Mouse (Mus musculus): Measurements from ENCODE around the gene Notch4.
"Not testable (repeated sequence)": the region's sequence is repeated elsewhere in the genome, so short reads cannot be mapped to it uniquely, and the experiment has no call there.

Gene Notch4

DNA sequence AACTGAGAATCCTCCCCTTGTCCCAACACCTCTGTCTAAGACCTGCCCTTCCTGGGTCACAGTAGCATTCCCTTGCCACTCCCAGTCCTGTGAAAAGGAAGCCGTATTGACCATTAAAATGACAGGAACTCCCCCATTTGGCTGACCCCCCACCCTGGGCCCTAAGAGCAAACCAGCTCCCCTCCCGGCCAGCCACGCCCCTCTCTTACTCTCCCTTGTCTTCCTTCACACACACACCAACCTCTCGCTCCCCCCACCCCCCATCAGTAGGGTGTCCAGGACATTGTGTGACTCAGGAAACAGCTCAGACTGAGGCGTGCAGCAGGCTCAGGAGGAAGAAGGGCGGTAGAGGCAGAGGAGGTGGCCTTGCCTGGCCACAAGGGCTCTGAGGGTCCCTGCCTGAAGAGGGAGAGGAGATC is at the start of gene Notch4:
Gene Notch4, plus strand, starts transcription at position 266 of the 419 bp plus-strand sequence.
- peak; percentile 13 for DNase-seq

DNA sequence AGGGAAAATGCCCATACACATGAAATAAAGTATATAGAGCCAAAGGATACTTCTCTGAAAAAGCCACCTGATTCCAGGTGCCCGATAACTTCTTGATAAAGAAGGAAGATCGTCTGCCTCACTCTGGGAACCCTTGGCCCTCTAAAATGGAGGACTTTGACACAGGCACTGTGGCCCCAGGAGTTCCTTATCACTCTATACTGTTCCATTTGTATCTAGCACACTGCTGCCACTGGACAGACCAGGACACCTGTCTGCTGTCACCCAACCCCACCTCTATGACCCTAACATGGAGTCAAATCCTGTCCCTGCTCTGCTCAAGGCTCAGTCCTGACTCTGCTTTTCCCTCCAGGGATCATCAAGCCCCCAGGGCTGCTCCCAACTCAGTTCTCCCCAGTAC is 47.6 kb upstream of the Notch4 start:
- DNase-seq: no peak

DNA sequence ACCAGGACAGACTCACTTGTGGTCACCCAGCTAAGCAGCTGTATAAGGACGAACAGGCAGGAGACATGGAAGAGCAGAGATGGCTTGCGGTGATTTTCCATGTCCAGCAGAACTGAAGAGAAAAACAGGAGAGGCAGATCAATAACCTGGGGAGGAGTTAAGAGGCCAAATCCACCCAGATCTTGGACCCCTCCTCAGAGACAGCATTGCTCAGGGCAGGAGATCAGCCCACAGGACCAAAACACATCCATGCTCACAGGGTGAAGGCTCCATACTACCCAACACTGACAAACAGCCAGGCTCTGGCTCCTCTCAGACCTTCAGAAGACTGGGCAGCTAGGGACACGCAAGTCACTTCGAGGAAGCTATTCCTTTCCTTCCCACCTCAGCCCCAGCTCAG is 46.8 kb upstream of the Notch4 start, which contains the start of gene Btnl6:
Gene Btnl6, minus strand, starts transcription at position 101 of the 400 bp plus-strand sequence.
- DNase-seq: no peak

DNA sequence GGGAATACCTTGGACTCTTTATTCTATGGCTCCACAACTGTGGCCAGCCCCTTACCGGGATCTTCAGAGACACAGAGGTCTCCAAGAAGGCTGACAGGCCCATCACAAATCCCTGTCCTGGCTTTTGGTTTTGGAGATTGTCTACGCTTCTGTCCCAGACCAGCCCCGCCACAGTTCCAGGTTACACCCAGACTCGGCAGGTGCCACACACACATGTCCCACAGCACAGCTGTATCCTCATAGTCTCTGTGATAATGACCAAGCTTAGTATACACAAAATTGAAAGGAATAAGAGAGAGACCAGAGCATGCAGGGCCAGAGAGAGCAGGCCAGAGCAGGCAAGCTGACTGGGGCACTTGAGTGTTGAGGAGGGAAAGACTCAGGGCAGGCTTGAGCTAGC is 46.3 kb upstream of the Notch4 start:
- no peak for DNase-seq

DNA sequence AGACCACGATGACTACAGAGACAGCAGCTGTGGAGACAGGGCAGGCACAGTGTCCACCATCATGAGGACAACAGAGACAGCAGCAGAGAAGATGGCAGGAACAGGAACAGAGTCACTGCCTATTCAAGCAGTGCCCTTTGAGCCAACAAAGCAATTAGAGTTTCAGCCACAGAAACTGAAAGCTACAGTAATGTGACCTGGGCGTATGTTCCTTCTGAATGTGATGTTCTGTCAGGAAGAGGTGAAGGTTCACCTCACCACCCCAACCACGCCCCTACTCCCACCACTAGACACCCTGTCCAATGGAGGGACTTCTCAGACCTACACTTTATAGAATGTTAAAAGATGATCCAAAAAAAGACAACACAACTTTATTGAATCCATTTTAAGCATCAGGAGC is 45.5 kb upstream of the Notch4 start:
- not testable (repeated sequence) for DNase-seq

DNA sequence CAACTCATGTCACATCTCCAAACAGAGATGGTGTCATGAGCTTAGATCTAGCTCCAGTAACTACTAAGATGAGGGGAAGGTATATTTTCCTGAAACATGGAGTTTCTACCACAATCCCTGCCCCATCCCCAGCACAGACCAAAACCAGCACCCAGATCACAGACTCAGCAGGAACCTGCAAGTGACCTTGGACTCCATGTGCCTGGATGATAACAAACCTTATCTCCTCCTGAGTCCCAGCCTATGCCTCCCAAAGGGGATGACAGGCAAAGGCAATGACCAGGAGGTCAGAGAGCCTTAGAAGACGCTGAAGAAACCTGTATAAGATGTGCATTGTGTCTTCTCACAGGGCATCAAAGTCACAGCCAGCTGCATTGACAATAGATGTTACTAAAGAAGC is 45.1 kb upstream of the Notch4 start:
- DNase-seq: no peak

DNA sequence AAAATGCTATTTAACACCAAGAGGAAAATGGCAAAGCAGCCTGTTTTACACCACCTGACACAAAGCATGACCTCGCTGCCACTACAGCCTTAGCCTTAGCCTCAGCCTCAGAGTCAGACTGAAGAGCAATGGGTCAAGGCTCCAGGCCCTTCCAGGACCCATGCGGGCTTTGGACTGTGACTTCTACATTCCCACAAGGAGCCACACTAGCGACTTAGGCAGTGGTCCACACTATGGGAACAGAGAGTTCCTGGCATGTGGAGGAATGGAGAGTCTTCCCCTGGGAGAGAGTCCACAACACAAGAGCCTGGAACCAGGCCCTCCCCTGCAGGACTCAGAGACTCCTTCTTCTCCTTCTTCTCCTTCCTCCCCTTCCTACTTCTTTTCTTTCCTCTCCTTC is 31.4 kb upstream of the Notch4 start:
- DNase-seq: no peak

DNA sequence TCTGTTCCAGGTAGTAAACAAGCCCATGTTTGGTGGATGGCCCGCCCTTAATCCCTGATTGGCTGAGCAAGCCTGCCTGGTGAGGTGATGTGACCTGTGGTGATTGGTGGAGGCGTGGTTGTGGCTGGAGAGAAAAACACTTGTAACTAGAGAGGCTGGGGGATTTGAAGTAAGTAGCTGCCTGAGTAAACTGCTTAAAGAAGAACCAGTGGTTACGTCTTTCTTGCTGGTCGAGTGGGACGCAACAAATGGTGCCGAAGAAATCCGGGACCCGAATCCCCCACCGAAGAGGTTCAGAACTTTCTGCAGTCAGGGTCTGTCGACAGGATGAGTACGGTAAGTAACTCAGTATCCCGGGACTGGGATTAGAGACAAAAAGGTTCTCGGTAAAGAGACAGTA is 20.5 kb upstream of the Notch4 start:
- not testable (repeated sequence) for DNase-seq

DNA sequence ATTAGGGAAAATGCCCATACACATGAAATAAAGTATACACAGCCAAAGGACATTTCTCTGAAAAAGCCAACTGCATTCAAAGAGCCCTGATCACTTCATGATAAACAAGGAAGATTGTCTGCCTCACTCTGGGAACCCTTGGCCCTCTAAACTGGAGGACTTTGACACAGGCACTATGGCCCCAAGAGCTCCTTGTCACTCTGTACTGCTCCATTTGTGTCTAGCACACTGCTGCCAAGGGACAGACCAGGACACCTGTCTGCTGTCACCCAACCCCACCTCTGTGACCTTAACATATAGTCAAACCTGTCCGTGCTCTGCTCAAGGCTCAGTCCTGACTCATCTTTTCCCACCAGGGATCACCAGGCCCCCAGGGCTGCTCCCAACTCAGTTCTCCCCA is 17.3 kb upstream of the Notch4 start:
- no peak for DNase-seq

DNA sequence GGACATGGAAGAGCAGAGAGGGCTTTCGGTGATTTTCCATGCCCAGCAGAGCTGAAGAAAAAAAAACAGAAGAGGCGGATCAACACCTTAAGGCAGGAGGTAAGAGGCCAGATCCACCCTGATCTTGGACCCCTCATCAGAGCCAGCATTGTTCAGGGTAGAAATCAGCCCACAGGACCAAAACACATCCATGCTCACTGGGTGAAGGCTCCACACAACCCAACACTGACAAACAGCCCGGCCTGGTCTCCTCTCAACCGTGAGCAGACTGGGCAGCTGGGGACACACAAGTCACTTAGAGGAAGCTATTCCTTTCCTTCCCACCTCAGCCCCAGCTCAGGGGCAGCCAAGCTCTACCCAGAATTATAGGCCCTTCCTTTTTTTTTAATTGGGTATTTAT is 16.5 kb upstream of the Notch4 start:
- no peak for DNase-seq

DNA sequence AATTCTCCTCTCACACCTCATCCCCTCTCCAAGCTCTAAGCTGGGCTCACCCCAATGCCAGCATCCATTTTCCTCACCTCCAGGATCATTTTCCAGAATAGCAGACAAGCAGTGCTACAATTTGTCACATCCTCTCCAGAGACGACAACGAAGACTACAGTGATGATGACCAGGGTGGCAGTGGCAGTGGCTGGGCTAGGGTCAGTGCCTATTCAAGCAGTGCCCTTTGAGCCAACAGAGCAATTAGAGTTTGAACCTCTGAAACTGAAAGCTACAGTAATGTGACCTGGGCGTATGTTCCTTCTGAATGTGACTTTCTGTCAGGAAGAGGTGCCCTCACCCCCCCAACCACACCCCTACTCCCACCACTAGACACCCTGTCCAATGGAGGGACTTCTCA is 14.9 kb upstream of the Notch4 start:
- no peak for DNase-seq

DNA sequence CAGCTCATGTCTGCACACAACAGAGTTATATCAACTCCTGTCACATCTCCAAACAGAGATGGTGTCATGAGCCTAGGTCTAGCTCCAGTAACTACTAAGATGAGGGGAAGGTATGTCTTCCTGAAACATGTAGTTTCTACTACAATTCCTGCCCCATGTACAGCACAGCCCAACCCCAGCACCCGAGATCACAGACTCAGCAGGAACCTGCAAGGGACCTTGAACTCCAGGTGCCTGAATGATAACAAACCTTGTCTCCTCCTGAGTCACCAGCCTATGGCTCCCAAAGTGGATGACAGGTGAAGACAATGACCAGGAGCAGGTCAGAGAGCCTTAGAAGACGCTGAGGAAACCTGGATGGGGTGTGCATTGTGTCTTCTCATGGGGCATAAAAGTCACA is 14.2 kb upstream of the Notch4 start:
- no peak for DNase-seq

DNA sequence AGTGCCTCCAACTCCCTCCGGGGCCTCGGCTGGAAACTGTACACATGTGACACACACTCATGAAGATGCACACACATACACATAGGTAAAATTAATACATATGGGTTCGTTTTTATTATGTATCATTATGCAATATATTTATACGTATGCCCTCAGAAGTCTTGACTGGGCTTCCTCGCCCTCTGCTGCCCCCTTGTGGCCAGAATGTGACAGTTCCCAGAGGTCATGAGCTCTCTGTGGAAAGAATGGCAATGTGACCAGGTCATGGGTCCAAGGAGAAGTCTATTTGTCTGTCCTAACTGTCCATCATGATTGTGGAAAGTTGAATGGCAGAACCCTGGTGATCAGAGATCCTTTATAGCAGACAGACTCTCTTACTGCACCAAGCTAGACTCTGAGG is 8.6 kb upstream of the Notch4 start:
- peak; percentile 79 for DNase-seq

DNA sequence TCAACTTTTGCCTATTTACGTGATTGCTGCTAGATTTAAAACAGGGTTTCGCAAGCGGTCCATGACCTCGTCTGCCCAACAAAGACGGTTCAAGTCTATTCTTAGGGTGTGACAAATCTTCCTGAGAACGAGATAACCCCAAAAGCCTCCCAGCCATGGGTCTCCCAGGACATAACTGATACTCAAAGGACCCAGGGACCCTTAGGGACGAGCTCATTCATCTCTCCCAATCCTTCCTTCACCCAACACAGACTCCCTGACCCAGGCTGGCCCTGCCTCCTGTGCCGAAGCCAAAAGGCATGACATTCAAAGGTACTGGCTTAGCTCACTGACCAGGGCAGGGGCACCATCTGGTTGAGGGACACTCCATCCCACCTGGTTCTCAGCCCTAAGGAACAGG is 7.7 kb upstream of the Notch4 start:
- no peak for DNase-seq

DNA sequence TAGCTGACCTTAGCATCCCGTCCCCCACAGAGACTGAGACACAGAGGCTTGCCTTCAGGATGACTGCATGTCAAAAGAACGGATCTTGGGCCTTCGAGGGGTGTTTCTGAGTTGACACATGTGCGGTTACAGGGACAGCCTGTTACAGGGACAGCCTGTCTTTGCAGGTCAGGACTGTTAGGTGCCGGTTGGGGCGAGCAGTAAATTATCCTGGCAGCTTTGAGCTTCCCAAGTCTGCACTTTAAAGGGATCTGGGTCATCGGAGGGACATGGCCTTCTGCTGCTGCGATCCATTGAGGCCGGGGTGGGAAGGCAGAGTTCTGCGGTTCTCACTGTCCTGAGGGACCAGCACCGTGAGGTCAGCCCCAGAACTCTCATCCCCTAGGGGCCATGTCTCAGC is 6.7 kb upstream of the Notch4 start:
- no peak for DNase-seq

DNA sequence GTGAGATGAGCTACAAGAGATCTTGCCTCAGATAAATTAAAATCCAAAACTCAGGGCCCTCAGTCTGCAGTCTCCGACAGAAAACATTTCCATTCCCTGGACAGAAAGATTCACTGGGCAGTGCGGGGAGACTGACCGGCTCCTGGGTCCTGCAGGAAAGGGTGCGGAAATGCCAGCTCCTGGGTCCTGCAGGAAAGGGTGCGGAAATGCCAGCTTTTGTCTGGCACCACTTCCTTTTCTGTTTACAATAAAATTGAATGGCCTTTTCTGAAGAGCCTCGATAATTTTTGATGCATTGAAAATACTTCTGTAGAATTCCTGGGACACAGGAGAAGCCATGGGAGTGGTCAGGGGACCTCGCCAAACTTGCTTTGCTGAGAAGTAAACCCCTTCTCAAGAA is 5.0 kb upstream of the Notch4 start:
- DNase-seq: no peak

DNA sequence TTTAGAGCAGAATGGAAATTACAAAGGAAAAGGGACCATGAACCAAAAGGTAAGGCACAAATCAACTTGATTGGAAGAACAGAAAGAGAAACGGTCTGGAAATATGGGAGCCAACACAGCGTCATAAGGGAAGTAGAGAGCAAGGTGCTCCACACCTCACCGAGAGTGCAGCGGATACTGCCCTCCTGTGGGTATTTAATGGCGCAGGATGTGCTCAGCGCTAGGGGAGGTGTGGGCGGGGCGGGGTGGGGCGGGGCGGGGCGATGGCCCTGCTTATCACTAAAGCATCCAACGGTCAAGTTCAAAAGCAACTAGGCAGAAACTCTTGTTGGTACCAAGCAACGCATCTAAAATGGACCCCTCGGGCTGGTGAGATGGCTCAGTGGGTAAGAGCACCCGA is 4.2 kb upstream of the Notch4 start:
- DNase-seq: no peak

DNA sequence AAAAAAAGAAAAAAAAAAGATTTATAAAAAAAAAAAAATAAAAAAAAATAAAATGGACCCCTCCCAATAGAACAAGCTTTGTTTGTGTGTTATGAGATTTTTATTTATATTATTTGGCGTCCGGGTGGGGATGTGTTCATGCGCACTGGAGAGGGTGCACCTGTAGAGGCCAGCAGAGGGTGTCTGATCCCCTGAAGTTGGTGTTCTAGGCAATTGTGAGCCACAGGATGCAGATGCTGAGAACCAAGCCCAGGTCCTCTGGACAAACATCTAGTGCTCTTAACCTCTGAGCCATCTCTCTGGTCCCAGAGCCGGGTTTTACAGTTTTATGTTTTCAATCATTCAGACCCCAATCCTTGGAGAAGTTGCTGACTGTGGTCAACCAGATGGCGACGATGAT is 3.6 kb upstream of the Notch4 start:
- no peak for DNase-seq

DNA sequence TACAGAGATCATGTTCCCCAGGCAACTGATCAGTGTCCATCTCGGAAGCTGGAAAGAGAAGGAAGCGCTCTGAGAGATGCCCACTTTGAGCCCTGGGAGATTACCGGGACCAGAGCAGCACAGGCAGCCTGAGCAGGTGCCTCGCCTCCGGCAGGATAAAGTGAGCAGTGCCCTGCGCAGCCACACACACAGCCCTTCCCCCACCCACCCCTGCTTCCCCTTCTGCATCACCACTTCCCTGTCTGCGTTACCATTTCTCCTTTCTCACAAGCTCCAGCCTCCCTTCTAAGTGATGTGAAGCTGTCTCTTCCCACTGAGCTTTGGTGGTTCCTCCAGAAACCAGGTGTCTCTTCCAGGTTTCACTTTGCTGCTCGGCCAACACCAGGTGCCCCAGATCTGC is 2.9 kb upstream of the Notch4 start:
- DNase-seq: peak; percentile 44

DNA sequence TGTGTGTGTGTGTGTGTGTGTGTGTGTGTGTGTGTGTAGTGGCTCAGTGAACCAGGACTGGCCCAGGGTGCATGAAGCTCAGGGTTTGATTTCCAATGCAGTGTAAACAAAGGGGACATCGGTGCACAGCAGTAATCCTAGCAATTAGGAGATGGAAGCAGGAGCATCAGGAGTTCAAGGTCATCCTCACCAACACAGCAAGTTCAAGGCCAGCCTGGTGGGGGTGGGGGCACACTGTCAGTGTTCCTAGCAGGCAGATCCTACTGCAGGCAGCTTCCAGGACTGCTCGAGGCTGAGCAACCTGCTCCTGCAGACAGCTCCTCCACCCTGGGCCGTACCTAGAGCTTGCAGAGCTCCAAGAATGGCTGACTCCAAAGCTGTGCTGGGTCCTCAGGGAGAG is 1.5 kb upstream of the Notch4 start:
- no peak for DNase-seq

DNA sequence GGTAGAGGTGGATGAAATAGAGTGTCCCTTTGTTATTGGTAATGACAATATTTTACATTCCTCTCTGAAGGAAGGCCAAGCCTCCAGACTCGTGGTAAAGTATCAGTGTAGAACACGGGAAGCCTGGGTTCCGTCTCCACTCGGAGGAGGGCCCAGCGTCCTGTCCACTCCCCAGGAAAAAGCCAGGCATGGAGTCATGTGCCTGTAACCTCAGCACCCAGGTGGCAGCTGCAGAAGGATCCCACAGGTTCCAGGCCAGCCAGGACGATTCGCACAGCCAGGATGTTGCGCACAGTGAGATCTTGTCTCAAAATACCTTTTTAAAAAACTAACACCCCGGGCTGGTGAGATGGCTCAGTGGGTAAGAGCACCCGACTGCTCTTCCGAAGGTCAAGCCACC is 714 bp upstream of the Notch4 start:
- DNase-seq: no peak

DNA sequence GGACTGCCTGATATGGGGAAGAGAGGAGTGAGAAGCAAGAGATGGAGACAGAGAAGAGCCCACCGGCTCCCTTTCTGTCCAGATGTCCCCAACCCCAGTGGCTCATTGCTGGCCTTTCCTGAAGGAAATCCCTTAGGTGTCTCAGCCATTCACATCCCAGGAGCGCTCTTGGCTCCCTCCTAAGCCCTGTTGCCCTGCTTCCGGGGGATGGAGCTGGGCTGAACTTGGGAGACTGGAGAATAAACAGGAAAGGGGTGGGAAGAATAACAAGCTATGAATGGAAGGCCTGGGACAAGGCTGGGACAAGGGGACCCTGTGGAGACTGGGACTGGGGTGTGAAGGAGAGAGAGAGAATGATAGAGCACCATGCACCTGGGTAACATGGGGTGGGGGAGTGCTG is 728 bp downstream of the Notch4 start:
- DNase-seq: no peak

DNA sequence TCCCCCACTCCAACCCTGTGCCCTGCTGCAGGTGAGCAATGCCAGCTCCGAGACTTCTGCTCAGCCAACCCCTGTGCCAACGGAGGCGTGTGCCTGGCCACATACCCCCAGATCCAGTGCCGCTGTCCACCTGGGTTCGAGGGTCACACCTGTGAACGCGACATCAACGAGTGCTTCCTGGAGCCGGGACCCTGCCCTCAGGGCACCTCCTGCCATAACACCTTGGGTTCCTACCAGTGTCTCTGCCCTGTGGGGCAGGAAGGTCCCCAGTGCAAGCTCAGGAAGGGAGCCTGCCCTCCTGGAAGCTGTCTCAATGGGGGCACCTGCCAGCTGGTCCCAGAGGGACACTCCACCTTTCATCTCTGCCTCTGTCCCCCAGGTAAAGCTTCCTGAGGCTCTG is 3.2 kb downstream of the Notch4 start:
- DNase-seq: no peak

DNA sequence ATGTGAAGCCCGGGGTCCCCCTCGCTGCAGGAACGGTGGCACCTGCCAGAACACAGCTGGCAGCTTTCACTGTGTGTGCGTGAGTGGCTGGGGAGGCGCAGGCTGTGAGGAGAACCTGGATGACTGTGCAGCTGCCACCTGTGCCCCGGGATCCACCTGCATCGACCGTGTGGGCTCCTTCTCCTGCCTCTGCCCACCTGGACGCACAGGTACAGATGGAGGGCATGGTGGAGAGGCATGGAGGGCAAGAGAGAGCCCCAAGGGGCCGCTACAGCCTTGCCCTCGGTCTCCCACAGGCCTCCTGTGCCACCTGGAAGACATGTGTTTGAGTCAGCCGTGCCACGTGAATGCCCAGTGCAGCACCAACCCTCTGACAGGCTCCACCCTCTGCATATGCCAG is 4.4 kb downstream of the Notch4 start:
- no peak for DNase-seq

DNA sequence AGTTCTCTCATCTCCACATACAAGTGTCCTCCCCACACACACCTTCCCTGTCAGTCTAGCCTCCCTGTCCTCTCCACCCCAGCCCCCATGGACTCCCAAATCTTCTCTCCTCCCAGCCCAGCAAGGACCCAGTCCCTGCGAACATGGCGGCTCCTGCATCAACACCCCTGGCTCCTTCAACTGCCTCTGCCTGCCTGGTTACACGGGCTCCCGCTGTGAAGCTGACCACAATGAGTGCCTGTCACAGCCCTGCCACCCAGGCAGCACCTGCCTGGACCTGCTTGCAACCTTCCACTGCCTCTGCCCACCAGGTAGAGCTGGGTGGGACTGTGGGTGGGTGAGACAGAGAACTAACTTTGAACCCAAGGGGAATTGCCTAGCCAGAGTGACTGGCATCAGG is 5.9 kb downstream of the Notch4 start:
- DNase-seq: no peak

DNA sequence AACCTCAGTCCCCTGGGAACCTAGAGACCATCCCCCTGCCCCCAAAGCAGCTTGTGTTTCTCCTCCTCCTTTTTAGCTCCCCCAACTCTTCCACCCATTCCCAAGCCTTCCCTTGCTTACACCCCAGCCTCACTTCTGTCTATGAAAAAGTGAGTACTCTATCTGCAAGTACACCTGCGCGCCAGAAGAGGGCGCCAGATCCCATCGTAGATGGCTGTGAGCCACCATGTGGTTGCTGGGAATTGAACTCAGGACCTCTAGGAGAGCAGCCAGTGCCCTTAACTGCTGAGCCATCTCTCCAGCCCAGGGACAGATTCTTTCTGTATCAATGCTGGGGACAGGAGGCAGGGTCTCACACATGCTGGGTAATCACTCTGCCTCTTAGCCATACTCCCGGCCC is 7.8 kb downstream of the Notch4 start:
- no peak for DNase-seq
